ENCODE assay signal across 8 mouse cellular contexts in genomic region chr12:80083937-80084336, GRCm38 (mm10). TPM values are rescaled to one million over a fixed set of nuclear protein-coding genes. Genes with fewer than 3 reads are reported as not detected.
DNase-seq lines count a peak whose midpoint lies in the region; ATAC-seq lines count a peak whose summit lies in the region.

No protein-coding gene starts in this region.

- H3K4me1 ChIP-seq in heart, embryonic 10.5 days: peaks cover 46% of the 10 kb centered on the region
- H3K4me1 ChIP-seq in kidney, embryonic 16.5 days (ENCODE audit: insufficient read depth, low read length): peaks cover 42% of the 10 kb centered on the region

- H3K4me2 ChIP-seq in kidney, embryonic 16.5 days (replicated peaks; ENCODE audit: low read depth, low read length): no peak overlapping the region

- no peaks in the 10 kb centered on the region for H3K9me3 ChIP-seq in heart, embryonic 10.5 days
- H3K9me3 ChIP-seq in kidney, embryonic 16.5 days (ENCODE audit: low read length): no peaks in the 10 kb centered on the region

- no peaks in the 10 kb centered on the region for H3K36me3 ChIP-seq in heart, embryonic 10.5 days
- no peaks in the 10 kb centered on the region for H3K36me3 ChIP-seq in kidney, embryonic 16.5 days (ENCODE audit: insufficient read depth, low read length)

- peak overlapping the region; percentile 18 for H3K9ac ChIP-seq in kidney, embryonic 16.5 days (replicated peaks; ENCODE audit: low read length)

- peak overlapping the region; percentile 81 for H3K27ac ChIP-seq in heart, embryonic 10.5 days
- peak overlapping the region; percentile 91 for H3K27ac ChIP-seq in kidney, embryonic 16.5 days (ENCODE audit: low read length)

- H3K4me3 ChIP-seq in heart, embryonic 10.5 days: no peak overlapping the region
- no peak overlapping the region for H3K4me3 ChIP-seq in kidney, embryonic 16.5 days (ENCODE audit: low read length)

- H3K27me3 ChIP-seq in heart, embryonic 10.5 days (ENCODE audit: insufficient read depth, poor library complexity, severe bottlenecking): no peaks in the 10 kb centered on the region
- H3K27me3 ChIP-seq in kidney, embryonic 16.5 days (ENCODE audit: insufficient read depth, low read length): no peaks in the 10 kb centered on the region

- DNase-seq in ZHBTc4 (ENCODE audit: low read depth, low spot score): peak; percentile 77
- peak; percentile 62 for DNase-seq in c-Kit-positive CD71-positive TER-119-negative erythroid progenitor cells, embryonic 14.5 days (ENCODE audit: low read depth)
- DNase-seq in heart, embryonic 10.5 days (ENCODE audit: low spot score): peak; percentile 89
- peak; percentile 91 for DNase-seq in lung, postnatal 25 days (ENCODE audit: low spot score)
- DNase-seq in cerebellum, adult 11 months: no peak
- no peak for DNase-seq in right cerebral cortex, adult 18-20 months
- DNase-seq in cerebellum, postnatal 14 days: no peak

- ATAC-seq in kidney, embryonic 16.5 days (ENCODE audit: low FRiP score, low TSS enrichment): peak; percentile 87

- WGBS in heart, embryonic 10.5 days: 0% methylated on average over 3 of the region's 3 CpGs
- 3% methylated on average over 3 of the region's 3 CpGs for WGBS in kidney, embryonic 16.5 days

RNA-seq across cellular contexts. Expression of gene Zfp36l1, which starts 28.9 kb away (rescaled TPM):
- 90.2 and 114 TPM in 2 replicates for polyA plus RNA-seq in heart, embryonic 10.5 days (2016; fragmentation: Nextera tagmentation; extraction: Ambion mirVana)
- polyA plus RNA-seq in kidney, embryonic 16.5 days (2015; fragmentation: Nextera tagmentation; extraction: Ambion mirVana): 130 and 153 TPM in 2 replicates

Comparison
In these comparisons a context has a peak if more than half of its experiments do, and no peak if none do; other contexts are left out.
1. DNase-seq: peak in ZHBTc4 (single experiment), c-Kit-positive CD71-positive TER-119-negative erythroid progenitor cells, embryonic 14.5 days (single experiment), heart, embryonic 10.5 days (single experiment) and lung, postnatal 25 days (single experiment); none in cerebellum, adult 11 months (single experiment), right cerebral cortex, adult 18-20 months (single experiment) and cerebellum, postnatal 14 days (0 of 2).